Mouse (Mus musculus): ENCODE data around the gene Ccdc8. TPM values are rescaled to one million over a fixed set of nuclear protein-coding genes. Genes with fewer than 3 reads are reported as not detected.

Gene Ccdc8
- polyA plus RNA-seq, 1 experiment from 2014 or later = 7.8 TPM

GRCm38 (mm10) chr7:17028923-17029322, 36.4 kb downstream of the Ccdc8 start:
- Histone ChIP-seq H3K9ac (replicated peaks; ENCODE audit: low read depth) (no peak overlapping the region), H3K4me1 (ENCODE audit: insufficient read depth, low read depth, low read length) (peaks cover 22% of the 10 kb centered on the region), H3K36me3 (ENCODE audit: insufficient read depth, low read length) (peaks cover 27% of the 10 kb centered on the region; the same call in 1 of the 2 replicates), H3K4me3 (ENCODE audit: low read depth, low read length) (no peak overlapping the region), H3K9me3 (ENCODE audit: low read length) (no peaks in the 10 kb centered on the region), H3K4me2 (replicated peaks; ENCODE audit: low read depth, low read length) (no peak overlapping the region), H3K27me3 (replicated peaks; ENCODE audit: insufficient read depth, low read length) (no peaks in the 10 kb centered on the region), H3K27ac (ENCODE audit: low read length) (no peak overlapping the region)
- DNase-seq (ENCODE audit: low spot score) (no peak), ATAC-seq (no peak)
- TF ChIP-seq CTCF (IDR thresholded peaks at IDR 0.05) (no peak), EP300 (IDR thresholded peaks at IDR 0.05) (no peak)
- 72% methylated on average over 7 of the region's 7 CpGs for WGBS

- ATAC-seq (no peak), DNase-seq (ENCODE audit: low spot score) (no peak)
- no peak for TF ChIP-seq CTCF (IDR thresholded peaks at IDR 0.05)
- no peak for TF ChIP-seq EP300 (IDR thresholded peaks at IDR 0.05)
- H3K36me3 ChIP-seq (ENCODE audit: insufficient read depth, low read length) = peaks cover 40% of the 10 kb centered on the region
- H3K9ac ChIP-seq (replicated peaks; ENCODE audit: low read depth) = no peak overlapping the region
- no peak overlapping the region for H3K4me2 ChIP-seq (replicated peaks; ENCODE audit: low read depth, low read length)
- WGBS = 79% methylated on average over 7 of the region's 7 CpGs
- H3K27me3 ChIP-seq (replicated peaks; ENCODE audit: insufficient read depth, low read length) = no peaks in the 10 kb centered on the region
- peaks cover 10% of the 10 kb centered on the region for H3K4me1 ChIP-seq (ENCODE audit: insufficient read depth, low read depth, low read length)
- 0 out of 2 replicates have a peak overlapping the region, but pooled peaks have one; percentile 10 for H3K27ac ChIP-seq (ENCODE audit: low read length)
- no peaks in the 10 kb centered on the region for H3K9me3 ChIP-seq (ENCODE audit: low read length)
- no peak overlapping the region for H3K4me3 ChIP-seq (ENCODE audit: low read depth, low read length)
Measured at GRCm38 (mm10) chr7:17030239-17030638, 37.7 kb downstream of the Ccdc8 start.

- Histone ChIP-seq H3K4me2 (replicated peaks; ENCODE audit: low read depth, low read length) (no peak overlapping the region), H3K4me3 (ENCODE audit: low read depth, low read length) (no peak overlapping the region), H3K9me3 (ENCODE audit: low read length) (no peaks in the 10 kb centered on the region), H3K36me3 (ENCODE audit: insufficient read depth, low read length) (peaks cover 79% of the 10 kb centered on the region), H3K4me1 (ENCODE audit: insufficient read depth, low read depth, low read length) (no peaks in the 10 kb centered on the region), H3K9ac (replicated peaks; ENCODE audit: low read depth) (no peak overlapping the region), H3K27ac (ENCODE audit: low read length) (no peak overlapping the region), H3K27me3 (replicated peaks; ENCODE audit: insufficient read depth, low read length) (no peaks in the 10 kb centered on the region)
- TF ChIP-seq EP300 (IDR thresholded peaks at IDR 0.05) (no peak), CTCF (IDR thresholded peaks at IDR 0.05) (no peak)
- ATAC-seq (no peak), DNase-seq (ENCODE audit: low spot score) (no peak)
- WGBS = 68% methylated on average over 9 of the region's 9 CpGs
Measured at GRCm38 (mm10) chr7:17038018-17038695, 45.6 kb downstream of the Ccdc8 start.

- Histone ChIP-seq H3K4me2 (replicated peaks; ENCODE audit: low read depth, low read length) (no peak overlapping the region), H3K9me3 (ENCODE audit: low read length) (no peaks in the 10 kb centered on the region), H3K9ac (replicated peaks; ENCODE audit: low read depth) (no peak overlapping the region), H3K27ac (ENCODE audit: low read length) (no peak overlapping the region), H3K4me3 (ENCODE audit: low read depth, low read length) (no peak overlapping the region), H3K4me1 (ENCODE audit: insufficient read depth, low read depth, low read length) (no peaks in the 10 kb centered on the region), H3K36me3 (ENCODE audit: insufficient read depth, low read length) (peaks cover 79% of the 10 kb centered on the region), H3K27me3 (replicated peaks; ENCODE audit: insufficient read depth, low read length) (no peaks in the 10 kb centered on the region)
- WGBS = 91% methylated on average over 7 of the region's 7 CpGs
- ATAC-seq = no peak
- DNase-seq (ENCODE audit: low spot score) = no peak
- TF ChIP-seq EP300 (IDR thresholded peaks at IDR 0.05) = no peak
- no peak for TF ChIP-seq CTCF (IDR thresholded peaks at IDR 0.05)
Measured at GRCm38 (mm10) chr7:17039373-17039772, 46.9 kb downstream of the Ccdc8 start.

GRCm38 (mm10) chr7:17045743-17046142, 53.2 kb downstream of the Ccdc8 start:
- Histone ChIP-seq H3K9me3 (ENCODE audit: low read length) (no peaks in the 10 kb centered on the region), H3K4me1 (ENCODE audit: insufficient read depth, low read depth, low read length) (no peaks in the 10 kb centered on the region), H3K9ac (replicated peaks; ENCODE audit: low read depth) (no peak overlapping the region), H3K4me3 (ENCODE audit: low read depth, low read length) (no peak overlapping the region), H3K27me3 (replicated peaks; ENCODE audit: insufficient read depth, low read length) (no peaks in the 10 kb centered on the region), H3K4me2 (replicated peaks; ENCODE audit: low read depth, low read length) (no peak overlapping the region), H3K27ac (ENCODE audit: low read length) (no peak overlapping the region), H3K36me3 (ENCODE audit: insufficient read depth, low read length) (peaks cover 45% of the 10 kb centered on the region)
- no peak for ATAC-seq
- no peak for TF ChIP-seq EP300 (IDR thresholded peaks at IDR 0.05)
- TF ChIP-seq CTCF (IDR thresholded peaks at IDR 0.05) = no peak
- 62% methylated on average over 1 of the region's 1 CpGs for WGBS
- no peak for DNase-seq (ENCODE audit: low spot score)

Other genes with a start within 250 kb of the Ccdc8 start
- 176 and 178 TPM in 2 replicates for gene Slc1a5, start 211.4 kb upstream of the Ccdc8 start, polyA plus RNA-seq (2015; fragmentation: Nextera tagmentation; extraction: Ambion mirVana)
- 57.7 and 60.7 TPM in 2 replicates for gene Strn4, start 176.8 kb upstream of the Ccdc8 start, polyA plus RNA-seq (2015; fragmentation: Nextera tagmentation; extraction: Ambion mirVana)
- 22.3 and 23.5 TPM in 2 replicates for gene Fkrp, start 176.0 kb upstream of the Ccdc8 start, polyA plus RNA-seq (2015; fragmentation: Nextera tagmentation; extraction: Ambion mirVana)
- 26.1 and 29.0 TPM in 2 replicates for gene Prkd2, start 149.8 kb upstream of the Ccdc8 start, polyA plus RNA-seq (2015; fragmentation: Nextera tagmentation; extraction: Ambion mirVana)
- 4.2 and 4.3 TPM in 2 replicates for gene Dact3, start 117.4 kb upstream of the Ccdc8 start, polyA plus RNA-seq (2015; fragmentation: Nextera tagmentation; extraction: Ambion mirVana)
- 5.2 and 6.6 TPM in 2 replicates for gene Gng8, start 100.9 kb upstream of the Ccdc8 start, polyA plus RNA-seq (2015; fragmentation: Nextera tagmentation; extraction: Ambion mirVana)
- gene Ptgir, start 86.2 kb upstream of the Ccdc8 start, polyA plus RNA-seq (2015; fragmentation: Nextera tagmentation; extraction: Ambion mirVana) = 2.0 and 2.4 TPM in 2 replicates
- gene Calm3, start 68.6 kb upstream of the Ccdc8 start, polyA plus RNA-seq (2015; fragmentation: Nextera tagmentation; extraction: Ambion mirVana) = 61.7 and 63.6 TPM in 2 replicates
- 1.9 and 2.0 TPM in 2 replicates for gene Pnmal2, start 48.0 kb upstream of the Ccdc8 start, polyA plus RNA-seq (2015; fragmentation: Nextera tagmentation; extraction: Ambion mirVana)
- gene Pnmal1, start 33.0 kb upstream of the Ccdc8 start, polyA plus RNA-seq (2015; fragmentation: Nextera tagmentation; extraction: Ambion mirVana) = 0.04 TPM in 1 of 2 replicates, not detected in the other
- gene Gm42372, start 9.6 kb upstream of the Ccdc8 start, polyA plus RNA-seq (2015; fragmentation: Nextera tagmentation; extraction: Ambion mirVana) = 0.02 and 0.04 TPM in 2 replicates
- gene Ppp5c, start 35.2 kb downstream of the Ccdc8 start, polyA plus RNA-seq (2015; fragmentation: Nextera tagmentation; extraction: Ambion mirVana) = 65.1 and 71.8 TPM in 2 replicates
- gene Hif3a, start 69.7 kb downstream of the Ccdc8 start, polyA plus RNA-seq (2015; fragmentation: Nextera tagmentation; extraction: Ambion mirVana) = 5.3 and 8.2 TPM in 2 replicates
- gene Psg16, start 81.3 kb downstream of the Ccdc8 start, polyA plus RNA-seq (2015; fragmentation: Nextera tagmentation; extraction: Ambion mirVana) = 0.18 and 0.21 TPM in 2 replicates
- not detected in 2 replicates for gene Ceacam3, start 157.6 kb downstream of the Ccdc8 start, polyA plus RNA-seq (2015; fragmentation: Nextera tagmentation; extraction: Ambion mirVana)
- not detected in 2 replicates for gene Psg29, start 210.8 kb downstream of the Ccdc8 start, polyA plus RNA-seq (2015; fragmentation: Nextera tagmentation; extraction: Ambion mirVana)